Mouse (Mus musculus): Measurements from ENCODE around the gene Shpk. TPM values are rescaled to one million over a fixed set of nuclear protein-coding genes. Genes with fewer than 3 reads are reported as not detected.

Shpk gene
- polyA plus RNA-seq, 1 experiment from 2014 or later = 1.4 TPM

DNA sequence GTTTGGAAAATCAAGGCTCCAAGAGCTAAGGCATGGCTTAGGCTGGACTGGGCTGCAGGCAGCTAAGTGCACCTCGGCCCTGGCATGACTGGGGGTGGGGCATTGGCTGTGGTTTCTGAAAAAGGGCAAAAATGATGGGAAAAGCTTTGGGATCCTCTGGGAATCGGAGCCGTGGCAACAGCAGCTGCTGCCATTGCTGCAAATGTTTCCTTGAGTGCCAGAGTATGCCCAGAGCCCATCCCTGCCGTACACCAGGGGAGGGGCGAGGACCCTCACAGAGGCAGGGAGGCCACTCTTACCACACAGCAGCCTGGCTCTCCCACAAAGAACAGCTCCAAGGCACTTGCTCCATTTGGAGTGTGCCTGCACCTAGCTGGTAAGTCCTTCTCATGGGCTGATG lies 34.7 kb downstream of the Shpk start, which contains the start of gene Trpv1:
Gene Trpv1 (plus strand): TSS at position 301 of the 400 bp plus-strand sequence.
- 83% methylated on average over 5 of the region's 5 CpGs for WGBS
- no peak within 1 kb of the TSS for H3K4me3 ChIP-seq
- no peak within 1 kb of the TSS for H3K4me2 ChIP-seq (replicated peaks)
- no peak within 1 kb of the TSS for H3K9ac ChIP-seq (replicated peaks)
- no peaks in the 10 kb centered on the region for H3K27me3 ChIP-seq
- H3K9me3 ChIP-seq = no peaks in the 10 kb centered on the region
- no peak for ATAC-seq (ENCODE audit: low FRiP score, low read depth)
- H3K4me1 ChIP-seq = no peaks in the 10 kb centered on the region
- H3K27ac ChIP-seq (replicated peaks) = no peak within 1 kb of the TSS
- no peaks in the 10 kb centered on the region for H3K36me3 ChIP-seq

- H3K4me1 ChIP-seq = no peaks in the 10 kb centered on the region
- H3K27ac ChIP-seq (replicated peaks) = no peak overlapping the region
- ATAC-seq (ENCODE audit: low FRiP score, low read depth) = no peak
- no peaks in the 10 kb centered on the region for H3K9me3 ChIP-seq
- no peaks in the 10 kb centered on the region for H3K27me3 ChIP-seq
- WGBS = 51% methylated on average over 5 of the region's 5 CpGs
- no peaks in the 10 kb centered on the region for H3K36me3 ChIP-seq
- no peak overlapping the region for H3K4me3 ChIP-seq
- no peak overlapping the region for H3K4me2 ChIP-seq (replicated peaks)
- H3K9ac ChIP-seq (replicated peaks) = no peak overlapping the region
These were observed 36.9 kb downstream of the Shpk start for GRCm38 (mm10) chr11:73235990-73236701.

DNA sequence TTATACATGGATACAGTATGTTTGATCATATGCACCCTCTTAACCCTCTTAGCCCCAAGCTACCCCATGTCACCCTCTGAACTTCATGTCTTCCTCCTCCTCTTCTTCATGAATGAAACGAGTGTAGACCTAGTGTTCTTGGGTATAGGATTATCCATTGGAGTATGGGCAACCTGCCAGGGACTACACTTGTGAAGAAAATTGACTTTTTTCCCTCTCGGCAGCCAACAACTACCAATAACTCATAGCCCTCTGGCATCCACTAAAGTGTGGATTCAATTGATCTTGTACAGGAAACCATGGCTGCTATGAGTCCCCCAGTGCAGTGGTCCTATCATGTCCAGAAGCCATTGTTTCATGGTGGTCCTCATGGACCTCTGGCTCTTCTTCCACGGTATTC lies 37.5 kb downstream of the Shpk start:
- H3K4me1 ChIP-seq = no peaks in the 10 kb centered on the region
- no peak overlapping the region for H3K9ac ChIP-seq (replicated peaks)
- H3K27me3 ChIP-seq = no peaks in the 10 kb centered on the region
- ATAC-seq (ENCODE audit: low FRiP score, low read depth) = no peak
- no peak overlapping the region for H3K4me3 ChIP-seq
- no peaks in the 10 kb centered on the region for H3K36me3 ChIP-seq
- WGBS = 81% methylated on average over 3 of the region's 3 CpGs
- H3K27ac ChIP-seq (replicated peaks) = no peak overlapping the region
- no peaks in the 10 kb centered on the region for H3K9me3 ChIP-seq
- no peak overlapping the region for H3K4me2 ChIP-seq (replicated peaks)

DNA sequence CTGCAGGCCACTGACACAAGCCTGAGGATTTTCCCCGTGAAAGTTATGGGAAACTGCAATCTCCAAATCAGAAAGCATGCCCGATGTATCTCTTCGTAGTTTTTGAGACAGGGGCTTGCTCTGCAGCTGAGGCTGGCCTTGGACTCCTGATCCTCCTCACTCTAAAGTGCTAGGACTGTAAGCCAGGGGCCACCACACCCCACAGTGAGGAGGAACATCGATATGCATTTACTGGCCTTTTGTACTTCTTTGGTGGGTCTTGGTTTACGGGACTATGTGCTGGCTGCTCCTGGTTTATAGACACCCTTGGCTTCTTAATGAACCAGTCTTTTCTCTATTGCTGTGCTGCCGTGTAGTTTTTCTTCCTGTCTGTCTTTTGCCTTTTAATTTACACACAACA lies 42.9 kb downstream of the Shpk start:
- Histone ChIP-seq H3K9ac (replicated peaks) (no peak overlapping the region), H3K27me3 (no peaks in the 10 kb centered on the region), H3K4me1 (no peaks in the 10 kb centered on the region), H3K4me3 (no peak overlapping the region), H3K9me3 (no peaks in the 10 kb centered on the region), H3K36me3 (no peaks in the 10 kb centered on the region), H3K27ac (replicated peaks) (no peak overlapping the region), H3K4me2 (replicated peaks) (no peak overlapping the region)
- 91% methylated on average over 6 of the region's 6 CpGs for WGBS
- ATAC-seq (ENCODE audit: low FRiP score, low read depth) = no peak

GRCm38 (mm10) chr11:73242777-73243176 lies 43.5 kb downstream of the Shpk start:
- Histone ChIP-seq H3K9me3 (no peaks in the 10 kb centered on the region), H3K36me3 (no peaks in the 10 kb centered on the region), H3K27ac (replicated peaks) (no peak overlapping the region), H3K27me3 (no peaks in the 10 kb centered on the region), H3K4me3 (no peak overlapping the region), H3K4me2 (replicated peaks) (no peak overlapping the region), H3K4me1 (no peaks in the 10 kb centered on the region), H3K9ac (replicated peaks) (no peak overlapping the region)
- 88% methylated on average over 4 of the region's 4 CpGs for WGBS
- no peak for ATAC-seq (ENCODE audit: low FRiP score, low read depth)

- H3K27me3 ChIP-seq = no peaks in the 10 kb centered on the region
- H3K4me3 ChIP-seq = no peak overlapping the region
- no peak overlapping the region for H3K4me2 ChIP-seq (replicated peaks)
- no peak overlapping the region for H3K27ac ChIP-seq (replicated peaks)
- no peaks in the 10 kb centered on the region for H3K36me3 ChIP-seq
- H3K9ac ChIP-seq (replicated peaks) = no peak overlapping the region
- H3K4me1 ChIP-seq = no peaks in the 10 kb centered on the region
- 78% methylated on average over 4 of the region's 4 CpGs for WGBS
- no peaks in the 10 kb centered on the region for H3K9me3 ChIP-seq
- ATAC-seq (ENCODE audit: low FRiP score, low read depth) = no peak
These were observed 58.2 kb downstream of the Shpk start for GRCm38 (mm10) chr11:73257362-73257945.

DNA sequence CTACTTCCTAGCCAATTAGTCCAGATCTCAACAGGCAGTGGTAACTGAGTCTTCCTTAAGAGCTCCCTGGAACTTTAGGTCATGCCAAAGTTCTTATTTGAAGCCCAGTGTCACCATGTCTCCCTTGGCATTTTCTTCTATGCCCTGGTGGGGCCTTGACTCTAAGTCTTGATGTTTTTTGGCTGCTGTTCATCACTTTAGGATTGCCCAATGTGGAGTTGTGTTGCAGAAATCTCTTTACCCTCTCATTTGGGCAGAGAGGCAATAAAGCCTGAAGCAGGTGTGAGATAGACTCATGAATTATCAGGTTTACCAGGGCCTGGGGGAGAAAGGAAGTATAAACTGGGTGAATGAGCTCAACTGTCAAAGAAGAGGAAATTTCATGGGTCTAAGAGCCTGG lies 59.4 kb downstream of the Shpk start:
- Histone ChIP-seq H3K27ac (replicated peaks) (no peak overlapping the region), H3K4me3 (no peak overlapping the region), H3K36me3 (no peaks in the 10 kb centered on the region), H3K27me3 (no peaks in the 10 kb centered on the region), H3K9me3 (no peaks in the 10 kb centered on the region), H3K4me1 (no peaks in the 10 kb centered on the region), H3K4me2 (replicated peaks) (no peak overlapping the region), H3K9ac (replicated peaks) (no peak overlapping the region)
- no peak for ATAC-seq (ENCODE audit: low FRiP score, low read depth)

DNA sequence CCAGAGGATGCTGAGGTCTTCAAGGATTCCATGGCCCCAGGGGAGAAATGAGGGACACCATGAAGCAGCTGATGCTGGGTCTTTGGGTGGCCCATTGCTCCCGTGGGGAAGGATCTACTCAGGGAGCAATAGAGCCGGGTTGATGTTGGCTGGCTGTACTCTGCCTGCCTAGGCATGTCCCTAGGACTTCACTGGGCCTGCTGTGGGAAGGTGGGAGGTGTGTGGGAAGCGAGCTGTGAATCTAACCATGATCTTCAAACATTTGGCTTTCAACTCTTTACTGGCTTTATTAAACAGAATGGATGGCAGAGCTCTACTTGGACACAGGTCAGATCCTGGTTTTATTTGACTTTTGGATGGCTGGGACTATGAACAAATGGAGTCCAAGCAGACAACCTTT lies 61.2 kb downstream of the Shpk start:
- no peaks in the 10 kb centered on the region for H3K4me1 ChIP-seq
- no peaks in the 10 kb centered on the region for H3K9me3 ChIP-seq
- no peak overlapping the region for H3K9ac ChIP-seq (replicated peaks)
- 80% methylated on average over 3 of the region's 3 CpGs for WGBS
- H3K27me3 ChIP-seq = no peaks in the 10 kb centered on the region
- H3K4me2 ChIP-seq (replicated peaks) = no peak overlapping the region
- no peaks in the 10 kb centered on the region for H3K36me3 ChIP-seq
- H3K4me3 ChIP-seq = no peak overlapping the region
- no peak for ATAC-seq (ENCODE audit: low FRiP score, low read depth)
- no peak overlapping the region for H3K27ac ChIP-seq (replicated peaks)

DNA sequence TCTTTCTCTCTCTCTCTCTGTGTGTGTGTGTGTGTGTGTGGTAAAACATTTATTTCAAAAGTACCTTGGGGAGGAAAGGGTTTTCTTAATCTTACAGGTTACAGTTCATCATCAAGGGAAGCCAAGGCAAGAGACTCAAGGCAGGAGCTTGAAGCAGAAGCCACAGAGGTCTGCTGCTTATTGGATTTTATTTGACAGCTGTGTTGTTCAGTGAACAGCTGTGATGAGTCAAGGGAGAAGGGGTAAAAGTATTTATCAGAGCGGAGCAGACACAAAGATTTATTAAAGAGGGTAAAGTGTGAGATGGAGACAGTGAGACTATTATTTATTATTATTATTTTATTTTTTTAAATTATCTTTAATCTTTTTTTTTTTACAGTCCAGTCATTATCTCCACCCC lies 62.1 kb downstream of the Shpk start:
- no peaks in the 10 kb centered on the region for H3K4me1 ChIP-seq
- H3K4me3 ChIP-seq = no peak overlapping the region
- no peaks in the 10 kb centered on the region for H3K27me3 ChIP-seq
- H3K27ac ChIP-seq (replicated peaks) = no peak overlapping the region
- WGBS = 92% methylated on average over 1 of the region's 1 CpGs
- no peak overlapping the region for H3K9ac ChIP-seq (replicated peaks)
- H3K36me3 ChIP-seq = no peaks in the 10 kb centered on the region
- H3K4me2 ChIP-seq (replicated peaks) = no peak overlapping the region
- ATAC-seq (ENCODE audit: low FRiP score, low read depth) = no peak
- H3K9me3 ChIP-seq = no peaks in the 10 kb centered on the region

- 95% methylated on average over 7 of the region's 7 CpGs for WGBS
These were observed 68.0 kb downstream of the Shpk start, which contains the start of gene Trpv3 for GRCm38 (mm10) chr11:73267267-73267666. Gene Trpv3, plus strand, starts transcription at chr11:73267388.

More at GRCm38 (mm10) chr11:73267267-73267666, 68.0 kb downstream of the Shpk start, which contains the start of gene Trpv3:
- H3K4me1 ChIP-seq = no peaks in the 10 kb centered on the region
- H3K9ac ChIP-seq (replicated peaks) = no peak within 1 kb of the TSS
- H3K9me3 ChIP-seq = no peaks in the 10 kb centered on the region
- H3K4me3 ChIP-seq = no peak within 1 kb of the TSS
- ATAC-seq (ENCODE audit: low FRiP score, low read depth) = no peak
- H3K36me3 ChIP-seq = no peaks in the 10 kb centered on the region
- no peak within 1 kb of the TSS for H3K27ac ChIP-seq (replicated peaks)
- no peak within 1 kb of the TSS for H3K4me2 ChIP-seq (replicated peaks)
- H3K27me3 ChIP-seq = no peaks in the 10 kb centered on the region
